Mouse (Mus musculus) cerebellum, postnatal 4 days (tissue): ENCODE measurements around the gene Mtcp1.

Experiments used
- DNase-seq, 2 experiments: peaks; one replicate each; pipeline ENCODE4 v3.0.0; 2022; ENCODE audit warnings: low spot score in 2 of 2, mixed read lengths in 1 of 2

The Mtcp1 gene

DNA sequence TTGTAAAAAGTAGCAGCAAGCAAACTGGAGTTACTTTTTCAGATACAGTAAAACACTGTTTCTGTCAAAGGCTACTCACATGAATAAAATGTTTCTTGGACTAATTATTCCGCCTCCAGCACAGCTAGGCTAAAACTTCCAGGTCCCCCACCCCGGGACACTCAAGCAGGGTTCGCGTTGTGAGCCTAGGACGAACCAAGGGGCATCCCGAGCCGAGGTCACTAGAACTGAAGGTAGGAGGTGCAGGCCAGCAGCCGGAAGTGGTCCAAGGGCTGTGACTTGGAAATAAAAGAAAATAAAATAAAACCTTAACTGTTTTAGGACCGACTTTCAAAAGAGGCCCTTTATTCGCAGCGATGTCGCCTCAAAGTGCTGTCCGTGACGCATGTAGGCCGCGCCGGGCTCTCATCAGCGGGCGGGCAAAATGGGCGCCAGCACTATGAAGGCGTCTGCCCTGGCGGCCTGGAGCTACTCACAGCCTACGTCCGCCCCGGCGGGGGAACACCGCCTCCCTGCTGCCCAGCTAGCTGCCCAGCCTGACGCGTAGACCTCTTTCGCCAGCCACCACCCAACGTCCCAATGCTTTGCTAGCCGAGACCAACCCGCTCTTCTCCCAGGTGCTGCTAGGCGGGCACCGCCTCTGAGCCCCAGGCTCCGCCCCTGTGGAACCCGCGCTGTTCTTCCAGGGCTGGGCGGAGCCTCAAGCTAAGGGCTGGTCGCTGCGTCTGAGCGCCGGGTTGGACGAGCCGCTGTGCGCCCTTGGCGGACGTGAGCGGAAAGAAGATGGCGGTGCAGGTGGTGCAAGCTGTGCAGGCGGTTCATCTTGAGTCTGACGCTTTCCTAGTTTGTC, at the start of gene Mtcp1, which contains the start of the genes Cmc4 and Brcc3:
Mtcp1 (minus strand) TSS at position 653 of the 850 bp plus-strand sequence.
Cmc4 (minus strand) TSS at position 649 of the 850 bp plus-strand sequence.
Brcc3 (plus strand) TSS at position 693 of the 850 bp plus-strand sequence.
- peak; percentile 60 to 71 for DNase-seq

- no peak for DNase-seq
These were observed 38.2 kb upstream of the Mtcp1 start for GRCm38 (mm10) chrX:75454597-75454996.

DNA sequence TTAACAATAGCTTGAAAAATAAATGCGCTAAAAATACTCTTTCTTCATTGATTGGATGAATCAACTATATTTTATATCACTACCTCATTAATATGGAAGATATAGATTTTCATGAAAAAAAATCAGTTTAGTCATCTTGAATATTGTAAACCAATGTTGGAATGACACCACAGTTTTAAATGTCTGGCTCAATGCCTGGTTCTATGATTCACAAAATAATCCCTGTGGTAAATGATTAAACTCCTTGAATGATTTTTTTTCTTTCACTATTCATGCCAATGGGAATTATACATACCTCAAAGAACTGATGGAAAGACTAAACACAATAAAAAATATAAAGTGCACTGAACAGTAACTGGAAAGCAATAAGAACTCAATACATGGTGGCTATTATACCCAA, 6.7 kb downstream of the Mtcp1 start:
- no peak for DNase-seq

DNA sequence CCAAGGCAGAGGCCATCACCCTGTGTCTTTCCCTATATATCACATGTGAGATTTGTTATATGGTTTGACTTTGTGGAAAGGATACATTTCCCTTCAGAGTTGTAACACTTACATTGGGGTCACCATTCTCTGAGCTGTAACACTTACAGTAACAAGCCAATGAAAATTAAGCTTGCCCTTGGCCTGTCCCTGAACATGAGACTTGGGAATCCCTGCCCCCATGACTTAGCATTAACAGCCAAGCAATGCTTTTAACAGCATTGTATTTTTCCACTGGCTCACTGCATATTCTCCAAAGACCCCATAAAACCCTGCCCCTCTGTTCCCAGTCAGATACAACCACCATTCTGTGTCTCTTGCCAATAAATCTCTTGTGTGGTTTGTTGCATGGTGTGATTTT, 13.0 kb downstream of the Mtcp1 start:
- DNase-seq: no peak

GRCm38 (mm10) chrX:75402668-75403067, 13.7 kb downstream of the Mtcp1 start:
- no peak for DNase-seq

DNA sequence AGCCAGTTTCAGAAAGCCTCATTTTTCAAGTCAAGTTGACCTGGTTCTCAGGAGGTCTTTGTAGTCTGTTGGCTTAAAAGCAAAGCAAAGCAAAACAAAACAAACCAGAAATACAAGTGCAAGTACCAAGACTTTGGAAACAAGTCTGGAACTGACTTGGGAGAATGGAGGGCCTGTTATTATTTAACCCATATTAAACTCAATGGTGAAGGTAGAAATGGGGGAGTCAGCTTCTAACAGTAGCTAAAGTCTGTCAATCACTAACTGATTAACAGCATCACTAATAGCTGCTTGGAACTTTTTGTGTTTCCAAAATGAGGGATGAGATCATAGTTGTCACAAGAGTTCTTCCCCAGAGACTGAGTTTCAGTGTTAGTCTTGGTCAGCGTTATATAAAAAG, 16.9 kb downstream of the Mtcp1 start:
- no peak for DNase-seq

DNA sequence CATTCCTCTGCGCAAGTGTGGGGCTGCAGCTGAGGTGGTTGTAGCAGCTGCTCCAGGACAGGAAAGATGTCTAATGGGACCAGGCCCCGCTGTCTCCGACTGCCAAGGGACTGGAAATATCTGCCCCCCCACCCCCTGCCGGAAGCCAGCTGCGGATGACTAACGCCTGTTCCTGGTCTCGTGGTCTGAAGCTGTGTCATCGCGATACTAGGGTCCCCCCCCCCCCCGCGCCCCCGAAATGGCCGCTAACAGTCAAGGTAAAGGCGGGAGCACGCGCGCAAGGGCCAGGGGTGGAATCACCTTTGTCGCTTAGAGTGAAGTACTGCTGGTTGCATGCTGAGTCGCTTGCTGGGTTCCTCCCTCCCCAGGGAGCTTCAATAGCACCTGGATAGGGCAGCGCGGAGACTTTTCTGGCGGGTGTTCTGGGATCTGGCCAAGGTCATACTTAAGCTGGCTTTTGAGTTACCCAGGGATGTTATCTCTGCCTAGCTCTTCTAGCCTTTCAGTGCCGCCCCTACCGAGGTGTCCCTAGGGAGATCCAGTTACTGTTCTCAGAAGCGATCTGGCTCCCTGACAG, 34.1 kb downstream of the Mtcp1 start, which contains the start of the genes Fundc2 and F8:
Fundc2 (plus strand) TSS at position 205 of the 577 bp plus-strand sequence.
F8 (minus strand) TSS at position 421 of the 577 bp plus-strand sequence.
- peak; percentile 31 to 51 for DNase-seq

DNA sequence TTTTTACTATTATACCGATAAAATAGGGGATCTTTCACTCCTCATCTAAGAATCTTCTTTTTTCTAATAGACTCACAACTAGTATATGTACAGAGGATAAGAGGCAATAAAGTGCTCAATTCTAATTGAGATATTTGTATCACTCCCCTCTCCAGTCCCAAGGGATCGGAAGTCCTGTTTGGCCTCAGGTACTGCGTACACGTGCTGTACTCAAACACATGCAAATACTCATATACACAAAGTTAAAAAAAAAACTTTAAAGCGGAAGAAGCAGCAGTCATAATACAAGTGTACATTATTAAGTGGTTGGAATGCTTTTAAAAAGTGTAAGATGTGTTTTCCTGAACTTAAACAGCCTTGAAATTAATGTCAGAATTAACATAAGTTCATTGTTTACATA, 34.7 kb downstream of the Mtcp1 start:
- no peak for DNase-seq

DNA sequence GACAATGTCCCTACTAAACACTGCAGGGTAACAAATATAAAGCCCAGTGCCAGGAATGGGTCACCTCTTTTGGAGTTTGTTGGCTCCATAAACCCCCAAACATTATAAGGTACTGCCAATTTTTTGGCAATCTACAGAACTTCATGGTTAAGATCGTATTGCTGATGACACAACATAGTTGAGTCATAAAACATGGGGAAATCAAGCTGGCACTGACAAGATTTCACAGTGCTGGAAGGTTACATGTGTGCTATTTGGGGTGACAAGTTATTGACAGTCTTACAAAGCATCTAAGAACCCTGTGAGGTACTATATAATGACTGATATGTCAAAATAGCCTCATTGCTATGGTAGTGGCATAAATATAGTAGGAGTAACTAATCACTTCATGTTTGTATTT, 35.2 kb downstream of the Mtcp1 start:
- DNase-seq: no peak

DNA sequence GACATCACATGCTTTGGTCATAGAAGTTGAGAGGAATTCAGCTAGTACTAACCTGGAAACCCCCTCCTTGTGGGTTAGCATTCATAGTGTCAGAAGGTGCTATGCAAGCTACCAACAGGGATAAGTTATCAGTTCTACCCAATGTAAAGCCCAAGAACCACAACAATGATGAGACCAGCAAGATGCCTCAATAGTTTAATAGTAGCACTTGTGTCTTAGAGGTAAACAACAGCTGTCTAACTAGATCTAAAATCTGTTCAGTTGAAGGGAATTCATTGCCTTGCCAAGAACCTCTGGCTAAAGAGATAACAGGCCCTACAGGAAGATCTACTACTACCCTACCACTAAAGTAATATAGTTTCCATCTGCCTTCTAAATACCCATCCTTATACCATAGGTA, 39.6 kb downstream of the Mtcp1 start:
- DNase-seq: no peak

DNA sequence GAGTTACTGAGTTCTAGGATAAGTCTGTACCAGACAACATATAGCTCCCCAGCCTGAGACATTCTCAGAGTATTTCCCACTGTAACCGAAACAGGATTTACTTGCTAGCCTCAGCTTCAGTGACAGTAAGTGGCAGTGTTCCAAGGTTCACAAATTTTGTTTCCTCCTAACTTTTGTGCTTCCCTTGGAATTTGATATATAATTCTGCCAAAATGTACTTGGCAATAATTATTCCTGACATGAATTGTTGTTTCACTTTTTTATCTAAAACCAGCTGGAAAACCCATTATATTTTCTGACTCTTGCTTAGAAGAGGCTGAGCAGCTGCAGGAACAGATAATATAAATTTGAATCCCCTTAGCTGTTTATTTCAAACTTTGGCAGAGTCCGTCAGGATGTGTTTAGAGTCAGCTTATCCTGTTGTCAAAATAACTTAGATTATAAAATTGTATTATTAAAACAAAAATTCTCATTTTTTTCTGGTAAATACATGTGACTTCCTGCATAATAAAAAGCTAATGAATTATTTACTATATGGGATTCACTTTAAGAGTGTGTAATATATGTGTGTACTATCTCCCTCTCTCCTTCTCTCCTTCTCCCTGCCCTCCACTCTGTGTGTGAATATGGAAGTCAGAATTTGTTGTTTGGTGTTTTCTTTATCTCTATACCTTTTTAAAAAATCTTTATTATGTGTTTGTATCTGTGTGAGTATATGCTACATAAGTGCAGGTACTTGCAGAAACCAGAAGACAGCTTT, 43.5 kb downstream of the Mtcp1 start:
- DNase-seq: no peak

GRCm38 (mm10) chrX:75370197-75370596, 46.2 kb downstream of the Mtcp1 start:
- no peak for DNase-seq
